Mouse (Mus musculus) mature B cell (primary cell): ENCODE data around the gene Ncoa4.
"Not testable (repeated sequence)": the region's sequence is repeated elsewhere in the genome, so short reads cannot be mapped to it uniquely, and the experiment has no call there.

Experiments used
- in situ Hi-C: fragments of 300-500 bp; cut with MboI; formaldehyde crosslinking; loops from 2 replicates; pipeline ENCODE4 v1.14.3; 2019

Ncoa4 gene

DNA sequence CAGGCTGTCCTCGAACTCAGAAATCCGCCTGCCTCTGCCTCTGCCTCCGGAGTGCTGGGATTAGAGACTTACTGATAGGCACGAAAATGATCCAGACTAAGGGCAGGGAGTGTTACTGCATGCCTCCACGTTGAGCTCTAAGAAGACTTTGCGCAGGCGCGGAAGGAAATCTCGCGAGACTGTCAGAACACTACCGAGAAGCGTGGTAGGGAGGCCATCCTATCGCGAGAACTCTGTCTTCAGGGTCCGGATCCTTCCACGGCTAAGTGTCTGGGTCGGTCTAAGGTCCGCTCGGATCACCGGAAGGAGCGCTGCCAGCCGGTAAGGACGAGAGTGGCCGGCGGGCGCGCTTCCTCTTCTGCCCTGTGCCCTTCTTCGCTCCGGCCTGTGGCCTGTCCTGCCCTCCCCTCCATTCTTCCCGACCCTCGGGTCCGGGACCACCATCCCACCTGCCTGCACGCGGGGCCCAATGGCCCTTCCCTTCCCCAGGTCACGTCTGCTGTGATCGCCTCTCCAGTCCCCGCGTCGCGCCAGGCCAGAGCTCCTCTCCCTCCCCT lies at the start of gene Ncoa4:
TSS of gene Ncoa4 (plus strand) at position 176 of the 557 bp plus-strand sequence.
- in situ Hi-C loops = no loop called here

DNA sequence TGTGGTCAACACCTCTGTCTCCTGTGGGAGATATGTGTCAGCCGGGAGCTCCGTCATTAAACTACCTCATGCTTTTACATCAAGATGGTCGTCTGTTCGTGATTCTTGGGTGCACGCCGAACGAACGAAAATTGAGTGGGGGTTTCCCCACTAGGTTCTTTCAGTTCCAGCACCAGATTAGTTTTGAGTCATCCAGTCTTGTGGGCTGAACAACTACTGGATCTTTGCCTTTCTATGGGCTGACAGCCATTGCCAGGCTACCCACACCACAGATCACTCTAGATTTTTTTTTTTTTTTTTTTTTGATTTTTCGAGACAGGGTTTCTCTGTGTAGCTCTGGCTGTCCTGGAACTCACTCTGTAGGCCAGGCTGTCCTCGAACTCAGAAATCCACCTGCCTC lies 47.5 kb upstream of the Ncoa4 start:
- in situ Hi-C loops = not testable (repeated sequence)

DNA sequence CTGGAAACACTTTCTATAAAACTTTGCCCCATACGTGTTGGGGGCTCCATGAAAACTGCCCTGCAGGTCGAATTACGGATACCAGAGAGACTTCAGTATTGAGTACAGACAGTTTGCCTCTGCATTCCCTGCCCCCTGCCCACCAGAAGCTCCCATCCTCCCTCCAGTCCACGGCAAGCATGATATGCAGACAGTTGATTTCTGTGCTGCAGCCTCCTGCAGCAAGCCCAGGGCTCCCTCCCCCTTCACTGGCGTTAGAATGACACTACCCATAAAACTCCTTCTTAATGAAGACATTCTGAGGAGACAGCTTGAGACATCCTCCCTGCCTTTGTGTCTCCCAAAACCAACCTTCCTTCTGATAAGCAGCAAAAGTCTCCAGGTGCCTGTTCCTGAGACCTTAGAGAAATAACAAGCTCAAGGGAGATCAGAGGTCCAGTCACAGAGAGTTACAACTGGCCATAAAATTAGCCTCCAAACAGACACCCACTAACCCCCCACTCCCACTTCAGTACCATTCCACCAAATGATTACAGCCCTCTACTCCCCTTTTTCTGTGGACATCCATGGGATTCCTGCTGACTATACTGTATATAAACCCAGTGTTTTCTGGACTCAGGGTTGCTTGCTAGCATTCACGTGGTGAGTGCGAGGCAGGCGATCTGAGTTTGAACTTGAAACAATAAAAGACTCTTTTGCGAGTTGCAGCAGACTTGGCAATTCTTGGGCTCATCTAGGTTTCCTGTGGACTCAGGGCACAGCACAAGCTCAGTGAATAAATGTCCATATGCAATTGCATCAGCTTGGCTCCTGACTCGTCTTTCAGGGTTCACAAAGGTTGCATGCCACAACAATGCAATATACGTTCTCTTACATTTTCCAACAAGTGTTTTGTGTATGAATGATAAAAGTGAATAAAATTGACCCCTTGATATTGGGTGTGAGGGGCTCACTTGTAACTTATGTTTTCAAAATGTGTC lies 38.4 kb upstream of the Ncoa4 start:
- in situ Hi-C loops = no loop called here

DNA sequence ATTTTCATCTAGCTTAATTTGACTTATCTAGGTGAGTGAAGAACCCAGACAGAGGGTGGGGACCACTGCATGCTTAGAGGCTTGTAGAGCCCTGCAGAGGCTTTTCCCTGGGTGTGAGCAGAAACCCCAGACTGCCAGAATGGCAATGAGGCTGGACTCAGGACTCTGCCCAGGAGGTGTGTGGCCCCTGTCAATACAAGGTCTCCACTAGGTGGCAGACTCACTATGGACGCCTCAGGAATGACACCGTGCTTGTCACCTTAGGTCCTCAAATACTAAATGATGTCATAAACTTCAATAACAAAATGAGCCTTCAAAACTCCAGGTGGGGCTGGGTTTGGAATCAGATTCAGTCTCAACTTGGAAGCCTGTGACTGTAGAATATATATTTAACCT lies 37.7 kb upstream of the Ncoa4 start:
- in situ Hi-C loops = no loop called here

DNA sequence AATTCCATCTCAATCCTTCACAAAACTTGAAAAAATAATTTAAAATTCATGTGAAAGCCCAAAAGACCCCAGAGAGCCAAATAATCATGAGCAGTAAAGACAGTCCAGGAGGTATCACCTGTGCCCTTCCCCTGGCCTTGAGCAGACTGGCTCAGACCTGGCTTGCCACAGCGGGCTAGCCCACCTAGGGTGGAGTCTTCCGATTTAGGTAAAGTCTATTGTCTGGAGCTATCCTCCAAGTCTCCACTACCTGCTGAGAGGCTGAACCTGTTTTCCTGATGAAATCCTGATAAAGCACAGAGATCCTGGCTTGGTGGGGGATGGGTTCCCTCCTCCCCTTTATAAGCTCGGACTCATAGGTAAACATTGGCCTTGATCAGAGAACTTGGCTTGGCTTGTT lies 35.4 kb upstream of the Ncoa4 start:
- in situ Hi-C loops = no loop called here

DNA sequence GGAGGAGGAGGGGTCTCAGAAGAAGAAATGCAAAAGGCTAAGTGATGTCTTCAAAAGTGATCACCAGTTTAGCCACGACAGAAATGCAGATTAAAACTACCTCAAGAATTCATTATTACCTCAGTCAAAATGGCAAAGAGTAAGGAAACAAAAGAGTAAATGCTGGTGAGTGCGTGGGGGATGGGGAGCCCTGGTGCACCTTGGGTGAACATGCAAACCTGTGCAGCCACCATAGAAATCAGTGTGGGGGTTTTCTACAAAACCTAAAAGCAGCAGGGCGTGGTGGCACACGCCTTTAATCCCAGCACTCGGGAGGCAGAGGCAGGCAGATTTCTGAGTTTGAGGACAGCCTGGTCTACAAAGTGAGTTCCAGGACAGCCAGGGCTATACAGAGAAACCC lies 34.4 kb upstream of the Ncoa4 start:
- in situ Hi-C loops = not testable (repeated sequence)

DNA sequence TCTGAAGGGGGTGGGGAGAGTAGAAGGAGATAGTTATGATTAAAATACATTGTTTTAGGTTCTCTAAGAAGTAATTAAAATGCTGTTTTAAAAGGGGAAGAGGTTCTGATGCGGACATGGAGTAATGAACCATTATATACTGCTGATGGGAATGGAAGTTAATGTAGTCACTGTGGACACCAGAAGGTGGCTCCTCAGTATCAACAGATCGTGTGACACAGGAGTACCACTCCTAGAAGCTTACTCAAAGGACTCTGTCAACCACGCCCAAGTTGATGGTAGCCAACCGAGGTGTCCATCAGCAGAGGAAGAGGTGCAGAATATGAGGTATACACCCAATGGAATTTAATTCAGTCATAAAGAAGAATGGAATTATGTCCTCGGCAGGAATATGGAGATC lies 31.3 kb upstream of the Ncoa4 start:
- in situ Hi-C loops = no loop called here

DNA sequence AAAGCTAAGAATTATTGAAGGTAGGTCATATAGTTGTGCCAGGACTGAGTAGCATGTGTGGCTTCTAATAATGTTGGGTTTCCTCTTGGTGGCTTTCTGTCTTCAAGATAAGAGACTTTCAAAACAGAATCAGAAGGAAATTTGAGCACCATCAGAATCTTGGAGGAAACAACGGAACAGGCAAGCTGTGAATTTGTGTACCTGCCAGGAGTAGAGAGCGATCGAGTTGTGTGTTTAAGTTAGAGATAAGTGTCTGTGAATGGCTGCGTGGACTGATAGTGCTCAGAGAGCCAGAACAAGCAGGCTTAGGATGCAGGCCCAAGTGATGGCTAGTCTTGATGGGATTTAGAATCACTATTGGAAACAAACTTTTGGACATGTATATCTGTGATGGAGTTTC lies 27.8 kb upstream of the Ncoa4 start:
- in situ Hi-C loops = no loop called here

DNA sequence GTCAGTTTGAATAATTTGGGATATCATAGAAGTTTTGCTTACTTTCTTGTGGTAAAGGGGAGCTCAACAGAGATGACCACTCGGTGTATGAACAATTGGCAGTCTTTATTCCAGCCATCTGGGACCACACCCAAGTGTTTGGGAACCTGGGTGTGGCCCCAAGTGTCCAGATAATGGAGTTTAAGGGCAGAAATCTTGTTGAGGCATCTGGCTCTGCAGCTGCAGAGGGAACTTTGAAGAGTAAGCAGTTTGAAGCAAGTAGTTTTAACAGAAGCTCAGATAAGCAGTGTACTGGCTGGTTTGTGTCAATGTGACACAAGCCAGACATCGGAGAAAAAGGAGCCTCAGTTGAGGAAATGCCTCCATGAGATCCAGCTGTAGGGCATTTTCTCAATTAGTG lies 25.4 kb upstream of the Ncoa4 start:
- in situ Hi-C loops = no loop called here

DNA sequence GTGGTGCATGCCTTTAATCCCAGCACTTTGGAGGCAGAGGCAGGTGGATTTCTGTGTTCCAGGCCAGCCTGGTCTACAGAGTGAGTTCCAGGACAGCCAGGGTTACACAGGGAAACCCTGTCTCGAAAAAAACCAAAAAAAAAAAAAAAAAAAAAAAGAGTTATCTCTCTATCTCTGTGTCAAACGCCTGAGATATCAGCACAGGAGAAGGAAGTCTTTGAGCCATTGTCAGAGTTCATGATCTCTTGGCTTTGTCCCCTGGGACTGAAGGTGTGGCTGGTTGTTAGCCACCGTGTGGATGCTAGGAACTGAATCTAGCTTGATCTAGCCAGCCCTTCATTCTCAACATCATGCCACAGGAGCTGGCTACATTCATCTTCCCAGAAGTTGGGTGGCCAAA lies 23.2 kb upstream of the Ncoa4 start:
- in situ Hi-C loops = not testable (repeated sequence)

DNA sequence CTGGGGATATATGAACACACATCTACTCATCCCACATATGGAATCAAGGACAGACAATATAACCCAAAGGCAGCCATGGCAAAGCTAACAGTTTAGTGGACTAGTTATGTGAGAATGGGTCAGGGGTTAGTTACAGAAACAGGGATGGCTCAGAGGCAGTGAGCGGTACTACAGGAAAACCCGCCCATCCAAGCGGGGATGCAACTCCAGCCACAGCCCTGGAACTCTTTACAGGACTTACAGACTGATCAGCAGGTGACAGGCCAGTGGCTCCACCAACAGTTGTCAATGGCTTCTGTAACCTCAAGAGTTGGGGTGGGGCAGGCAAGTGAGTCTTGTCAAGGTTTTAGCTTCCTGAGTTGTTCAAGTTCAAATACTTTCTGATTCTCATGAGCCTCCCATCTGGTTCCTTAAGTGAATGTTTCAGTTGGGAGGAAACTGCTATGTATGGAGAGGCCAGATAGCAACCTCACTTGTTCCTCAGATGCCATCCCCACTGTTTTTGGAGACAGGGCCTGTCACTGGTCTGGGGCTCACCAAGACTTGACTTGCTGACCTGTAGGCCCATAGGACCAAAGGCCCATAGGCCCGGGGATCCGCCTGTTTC lies 19.2 kb upstream of the Ncoa4 start:
- in situ Hi-C loops = no loop called here

DNA sequence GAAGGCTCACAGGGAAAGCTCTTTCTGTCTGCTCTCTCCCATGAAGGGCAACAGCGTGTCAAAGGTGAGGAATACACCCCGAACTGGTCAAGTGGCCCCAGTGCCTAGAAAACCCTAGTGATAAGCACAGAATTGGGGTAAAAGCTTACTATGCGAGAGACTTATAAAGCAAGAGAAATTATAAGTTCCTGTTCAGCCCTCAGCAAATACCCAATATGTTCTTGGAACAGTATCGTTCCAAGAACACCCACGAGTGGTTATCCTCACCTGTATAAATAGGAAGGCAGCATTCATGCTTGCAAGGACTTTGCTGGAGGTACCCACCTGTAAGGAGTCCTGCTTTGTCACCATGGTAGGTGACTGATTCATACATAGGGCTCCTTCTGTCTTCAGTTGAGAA lies 17.9 kb upstream of the Ncoa4 start, which contains the start of gene Msmb:
TSS of gene Msmb (plus strand) at position 301 of the 400 bp plus-strand sequence.
- in situ Hi-C loops = no loop called here

DNA sequence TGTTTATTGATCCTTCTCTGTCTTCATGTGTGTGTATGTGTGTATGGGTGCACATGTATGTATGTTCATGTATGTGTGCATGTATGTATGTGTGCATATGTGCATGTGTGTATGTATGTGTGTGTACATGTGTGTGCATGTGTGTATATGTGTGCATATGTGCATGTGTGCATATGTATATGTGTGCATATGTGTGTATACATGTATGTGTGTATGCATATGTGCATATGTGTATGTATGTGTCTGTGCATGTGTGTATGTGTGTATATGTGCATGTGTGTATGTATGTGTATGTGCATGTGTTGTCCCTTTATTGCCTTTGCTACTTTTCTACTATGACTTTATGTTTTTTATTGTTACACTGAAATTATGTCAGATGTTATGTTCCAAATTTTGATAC lies 14.9 kb upstream of the Ncoa4 start:
- in situ Hi-C loops = no loop called here

DNA sequence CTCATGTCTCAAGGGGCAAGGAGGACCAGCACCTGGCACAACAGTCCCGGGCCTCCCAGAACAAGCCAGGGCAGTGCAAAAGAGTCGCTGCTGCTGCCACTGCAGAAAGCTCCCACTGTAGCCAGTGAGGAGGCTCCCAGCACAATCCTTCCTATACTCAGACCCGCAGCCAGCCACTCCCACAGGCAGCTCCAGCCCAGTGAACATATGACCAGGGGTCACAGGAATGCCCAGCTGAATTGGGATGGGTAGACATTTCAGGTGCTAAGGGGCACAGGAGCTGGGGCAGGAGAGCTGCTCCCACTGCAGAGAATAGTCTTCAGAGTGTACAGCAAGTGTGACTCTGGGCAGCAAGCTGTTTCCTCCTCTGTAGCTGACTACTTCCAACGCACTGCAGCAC lies 14.3 kb upstream of the Ncoa4 start:
- in situ Hi-C loops = no loop called here

DNA sequence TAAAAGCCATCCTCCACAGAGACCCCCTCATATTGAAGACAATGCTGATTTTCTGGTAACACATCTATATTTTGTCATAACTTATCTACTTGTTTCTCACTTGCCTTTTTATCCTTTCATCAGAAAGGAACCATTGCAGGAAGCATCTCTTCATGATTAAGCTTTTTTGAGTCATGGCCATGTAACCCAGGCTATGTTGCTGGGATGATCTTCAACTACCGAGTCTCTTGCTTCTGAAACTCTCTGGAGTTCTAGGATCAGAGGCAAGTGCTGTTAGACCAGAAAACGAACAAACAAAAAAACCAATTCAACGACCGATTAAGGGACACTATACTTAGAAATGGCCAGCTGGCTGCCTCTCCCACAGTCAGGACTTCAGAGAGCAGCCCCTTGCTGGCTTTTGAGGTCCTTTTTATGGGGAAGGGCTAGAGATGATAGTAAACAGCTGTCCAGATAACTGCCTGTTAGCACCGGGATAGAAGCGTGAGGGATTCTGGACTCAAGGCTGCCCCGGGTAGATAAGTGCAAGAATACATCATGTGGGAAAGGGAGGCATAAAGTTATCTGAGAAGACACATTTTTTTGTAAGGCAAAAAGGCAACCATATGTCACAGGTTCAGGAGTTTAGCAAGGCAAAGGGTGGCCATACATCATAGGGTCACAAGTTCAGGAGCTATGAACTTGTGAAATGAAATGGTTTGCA lies 13.7 kb upstream of the Ncoa4 start:
- in situ Hi-C loops = no loop called here

DNA sequence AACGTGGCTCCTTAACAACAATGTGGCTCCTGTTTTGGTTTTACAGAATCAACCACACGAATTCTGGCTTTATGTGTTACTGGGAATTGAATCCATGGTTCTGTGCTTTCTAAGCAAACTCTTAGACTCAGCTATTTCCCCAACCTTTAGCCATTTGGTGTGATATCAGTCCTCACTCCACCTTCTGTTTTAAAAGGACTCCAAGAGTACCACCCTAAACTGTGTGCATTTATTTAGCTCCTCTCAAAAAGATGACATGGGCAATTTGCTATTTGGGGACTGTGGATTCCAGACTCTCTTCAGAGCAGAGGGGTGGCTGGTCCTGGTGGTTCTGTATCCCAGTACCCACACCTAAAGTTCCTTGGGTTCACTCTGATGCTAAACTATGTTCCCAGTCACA lies 13.1 kb upstream of the Ncoa4 start:
- in situ Hi-C loops = no loop called here

DNA sequence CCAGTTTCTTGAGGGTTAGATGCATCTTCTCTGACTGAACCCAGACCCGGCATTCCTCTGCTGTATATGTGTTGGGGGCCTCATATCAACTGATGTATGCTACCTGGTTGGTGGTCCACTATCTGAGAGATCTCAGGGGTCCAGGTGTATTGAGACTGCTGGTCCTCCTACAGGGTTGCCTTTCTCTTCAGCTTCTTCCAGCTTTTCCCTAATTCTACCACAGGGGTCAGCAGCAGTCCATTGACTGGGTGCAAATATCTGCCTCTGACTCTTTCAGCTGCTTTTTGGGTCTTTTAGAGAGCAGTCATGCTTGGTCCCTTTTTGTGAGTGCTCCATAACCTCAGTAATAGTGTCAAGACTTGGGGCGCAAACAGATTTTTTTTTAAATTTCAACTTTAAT lies 8.8 kb upstream of the Ncoa4 start:
- in situ Hi-C loops = no loop called here

DNA sequence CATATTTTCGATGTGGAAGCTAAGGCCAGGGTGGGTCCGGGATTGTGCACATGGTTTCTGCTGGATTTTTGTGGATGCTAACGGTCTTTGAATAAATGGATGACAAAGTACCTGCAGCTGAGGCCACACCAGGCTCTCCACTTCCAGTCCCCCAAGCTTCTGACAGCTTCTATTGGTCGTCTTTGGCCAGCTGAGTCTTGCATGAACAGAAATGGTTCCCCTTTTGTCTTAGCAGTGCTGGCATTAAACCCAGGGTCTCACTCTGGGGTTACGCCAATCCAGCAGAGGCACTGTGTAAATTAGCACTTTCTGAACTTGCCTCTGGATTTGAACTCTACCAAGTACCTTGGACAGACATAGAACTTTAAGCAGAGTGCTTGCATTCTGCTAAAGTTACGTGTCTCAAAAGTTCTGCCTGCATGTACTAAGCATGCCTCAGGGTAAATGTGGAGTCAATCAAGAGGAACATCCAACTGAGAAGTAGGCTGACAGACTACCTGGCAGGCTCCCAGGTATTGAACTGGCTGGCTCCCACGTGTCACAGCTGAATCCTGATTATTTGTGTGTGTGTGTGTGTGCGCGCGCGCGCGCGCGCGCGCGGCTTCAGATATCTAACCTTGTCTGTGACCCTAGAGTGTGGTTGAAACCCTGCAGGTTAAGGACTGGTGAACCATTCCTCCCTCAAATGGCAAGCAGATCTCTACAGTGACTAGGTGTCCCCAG lies 7.3 kb upstream of the Ncoa4 start:
- in situ Hi-C loops = no loop called here

DNA sequence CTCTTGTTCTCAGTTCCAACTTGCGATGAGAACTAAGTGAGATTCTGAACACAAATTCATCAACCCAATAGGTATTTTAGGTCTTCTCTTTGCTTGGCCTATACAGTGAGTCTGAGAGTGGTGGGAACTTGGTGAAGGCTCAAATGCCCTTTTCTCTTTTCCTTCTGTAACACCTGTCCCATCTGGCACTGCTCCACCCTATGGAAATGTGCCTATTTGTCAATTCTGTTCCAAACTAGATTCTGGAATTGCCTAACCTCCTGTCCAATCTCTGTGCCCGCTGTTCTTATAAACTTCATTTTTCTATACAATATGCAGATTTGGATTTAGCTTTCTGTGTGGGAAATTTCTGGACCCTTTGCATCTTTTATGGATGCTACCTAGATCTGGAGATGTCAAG lies 6.5 kb upstream of the Ncoa4 start:
- in situ Hi-C loops = no loop called here

DNA sequence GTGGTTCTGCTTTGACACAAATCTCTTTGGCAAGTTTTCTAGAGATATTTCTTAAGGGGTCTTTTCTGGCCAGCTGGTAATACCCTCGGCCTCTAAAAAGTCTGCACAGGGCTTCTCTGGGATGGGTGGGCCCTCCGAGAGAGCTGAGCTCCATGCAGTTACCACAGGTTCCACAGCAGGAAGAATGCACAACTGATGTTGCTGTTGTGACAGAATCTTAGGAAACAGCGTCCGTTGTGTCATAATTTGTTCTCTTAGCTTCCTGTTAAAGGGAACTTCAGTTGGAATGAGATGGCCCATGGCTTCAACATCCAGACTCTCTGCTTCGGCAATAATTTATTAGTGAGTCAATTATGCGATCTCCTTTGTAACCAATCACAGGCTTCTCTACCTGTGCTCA lies 4.9 kb upstream of the Ncoa4 start:
- in situ Hi-C loops = no loop called here

DNA sequence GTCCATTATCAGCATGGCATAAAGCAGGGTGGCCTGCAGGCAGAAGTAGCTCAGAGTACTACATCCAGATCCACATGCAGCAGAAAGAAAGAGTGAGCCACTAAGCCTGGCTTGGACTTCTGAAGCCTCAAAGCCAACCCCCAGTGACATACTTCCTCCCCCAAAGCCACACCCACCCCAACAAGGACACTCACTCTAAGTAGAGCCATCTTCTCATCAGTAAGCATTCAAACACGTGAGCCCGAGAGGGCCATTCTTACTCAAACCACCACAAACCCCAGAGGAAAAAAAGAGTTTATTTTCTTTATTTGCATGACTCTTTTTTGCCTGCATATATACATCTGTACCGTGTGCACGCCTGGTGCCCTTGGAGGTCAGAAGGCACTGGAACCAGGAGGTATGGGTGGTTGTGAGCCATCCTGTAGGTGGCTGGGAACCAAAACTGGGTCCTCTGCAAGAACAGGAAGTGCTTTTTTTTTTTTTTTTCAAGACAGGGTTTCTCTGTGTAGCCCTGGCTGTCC lies 455 bp upstream of the Ncoa4 start:
- in situ Hi-C loops = no loop called here

DNA sequence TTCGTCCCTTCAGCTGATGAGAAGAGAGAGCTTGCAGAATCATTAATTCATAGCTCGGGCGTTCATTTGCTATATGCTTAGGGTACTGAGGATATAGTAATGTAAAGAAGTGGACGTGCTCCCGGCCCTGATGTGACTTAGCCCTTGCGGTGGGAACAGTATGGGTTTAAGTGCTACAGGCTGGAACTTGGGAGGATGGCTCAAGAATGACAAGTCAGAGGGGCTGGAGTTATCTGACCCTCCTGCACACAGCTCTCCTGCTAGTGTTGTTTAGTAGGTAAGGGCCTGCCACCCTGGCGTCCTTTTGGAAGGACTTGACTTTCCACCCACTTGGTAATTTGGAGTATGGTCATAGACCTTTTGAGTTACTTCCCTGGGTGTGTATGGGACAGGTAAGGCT lies 898 bp downstream of the Ncoa4 start:
- in situ Hi-C loops = no loop called here
